Mouse (Mus musculus) myocyte (in vitro differentiated cells): ENCODE data around the gene B3galt5.

Source experiments
- CEBPB ChIP-seq: IDR thresholded peaks from 2 replicates; pipeline ENCODE4 v1.6.1; 2011; ENCODE audit warnings: mild to moderate bottlenecking, moderate library complexity; ENCODE audit not compliant: poor library complexity, insufficient read depth, severe bottlenecking
- E2F4 ChIP-seq: IDR thresholded peaks from one replicate; pipeline ENCODE4 v1.6.1; 2011; ENCODE audit warnings: mild to moderate bottlenecking, control low read depth, moderate library complexity; ENCODE audit not compliant: insufficient read depth
- MAX ChIP-seq: IDR thresholded peaks from one replicate; pipeline ENCODE4 v1.6.1; 2011; ENCODE audit warnings: low read depth, mild to moderate bottlenecking, control low read depth
- MYOD1 ChIP-seq, 3 experiments: IDR thresholded peaks; one replicate each; pipeline ENCODE4 v1.6.1; 2011; ENCODE audit warnings: control low read depth in 2 of 3, low read depth in 2 of 3, mild to moderate bottlenecking in 2 of 3, moderate library complexity in 1 of 3; ENCODE audit not compliant: insufficient read length in 2 of 3, control insufficient read depth in 1 of 3
- MYOG ChIP-seq, 3 experiments: IDR thresholded peaks; one replicate each; pipeline ENCODE4 v1.6.1; 2011; ENCODE audit warnings: control low read depth in 2 of 3, low read depth in 2 of 3, mild to moderate bottlenecking in 2 of 3; ENCODE audit not compliant: insufficient read length in 2 of 3, control insufficient read depth in 1 of 3, insufficient read depth in 1 of 3
- POLR2A ChIP-seq: IDR thresholded peaks from one replicate; pipeline ENCODE4 v1.6.1; 2011; ENCODE audit warnings: low read depth, mild to moderate bottlenecking, control low read depth, moderate library complexity; ENCODE audit not compliant: insufficient read length
- POLR2AphosphoS2 ChIP-seq: IDR thresholded peaks from one replicate; pipeline ENCODE4 v1.6.1; 2011; ENCODE audit warnings: low read depth, control low read depth; ENCODE audit not compliant: insufficient read length
- REST ChIP-seq: IDR thresholded peaks from one replicate; pipeline ENCODE4 v1.6.1; 2011; ENCODE audit warnings: mild to moderate bottlenecking, control low read depth, moderate library complexity; ENCODE audit not compliant: insufficient read depth, insufficient read length
- TCF12 ChIP-seq: IDR thresholded peaks from one replicate; pipeline ENCODE4 v1.6.1; 2011; ENCODE audit warnings: mild to moderate bottlenecking, control low read depth; ENCODE audit not compliant: poor library complexity, insufficient read depth, severe bottlenecking
- TCF3 ChIP-seq: IDR thresholded peaks from one replicate; pipeline ENCODE4 v1.6.1; 2011; ENCODE audit warnings: low read depth, control low read depth; ENCODE audit not compliant: insufficient read length
- USF1 ChIP-seq: IDR thresholded peaks from one replicate; pipeline ENCODE4 v1.6.1; 2011; ENCODE audit warnings: low read depth, mild to moderate bottlenecking, control low read depth, moderate library complexity

DNA sequence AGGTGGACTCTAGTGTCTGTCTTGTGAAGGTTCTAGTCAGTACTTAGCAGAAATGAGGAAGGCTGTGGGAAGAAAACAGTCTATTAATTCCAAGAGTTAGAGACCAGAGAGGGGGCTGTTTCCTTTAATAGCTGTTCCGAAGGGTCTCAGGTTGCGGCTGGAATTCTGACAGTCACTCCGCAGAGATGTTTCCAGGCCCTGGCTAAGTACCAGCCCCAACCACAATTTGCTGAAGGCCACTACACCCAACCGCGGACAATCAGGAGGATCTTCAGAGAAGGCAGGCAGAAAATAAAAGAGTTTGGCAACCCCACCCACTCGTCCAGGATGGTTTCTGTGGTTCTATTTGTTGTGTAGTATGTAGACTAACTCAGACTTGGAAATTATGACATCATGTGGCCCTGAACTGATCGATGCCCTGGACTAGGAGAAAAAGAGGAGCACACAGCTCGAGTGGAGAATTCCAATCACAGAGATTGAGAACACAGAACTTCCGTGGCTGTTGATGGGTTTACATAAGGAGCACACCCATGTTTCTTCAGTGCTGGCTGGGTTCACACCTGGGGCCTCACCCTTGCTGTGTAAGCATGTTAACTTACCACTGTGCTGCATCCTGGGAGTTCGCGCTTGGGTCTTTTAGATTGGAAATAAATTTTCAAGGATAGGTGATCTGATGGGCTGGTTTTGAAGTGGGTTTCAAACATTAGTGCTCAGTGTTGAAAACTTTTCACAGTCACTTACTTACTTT lies 33.9 kb upstream of the B3galt5 start:
- TF ChIP-seq TCF12 (no peak), POLR2A (no peak), TCF3 (no peak), POLR2AphosphoS2 (no peak), MAX (no peak), USF1 (no peak), CEBPB (no peak), MYOG (IDR thresholded peaks at IDR 0.05; ENCODE audit: control insufficient read depth in 1 of 3, insufficient read depth in 1 of 3, insufficient read length in 2 of 3, low read depth in 2 of 3) (no peak), REST (no peak), E2F4 (no peak), MYOD1 (IDR thresholded peaks at IDR 0.05; ENCODE audit: control insufficient read depth in 1 of 3, insufficient read length in 2 of 3, low read depth in 2 of 3) (no peak)
